Mouse (Mus musculus) limb, embryonic 11.5 days (tissue): ENCODE measurements around the gene Cc2d1a. TPM values are rescaled to one million over a fixed set of nuclear protein-coding genes. Genes with fewer than 3 reads are reported as not detected.

Experiments
- ATAC-seq: fragments of 200-750 bp; cut with Nextera tagmentation; 2 replicates; pipeline ENCODE4 v1.8.0; 2017; ENCODE audit warnings: low read depth; ENCODE audit not compliant: insufficient number of reproducible peaks, low FRiP score, low TSS enrichment
- DNase-seq: peaks from one replicate; pipeline ENCODE4 v3.0.0-alpha.2; 2015; ENCODE audit warnings: low spot score
- H3K27ac ChIP-seq: fragments of 300-500 bp; sonication (generic); replicated peaks from 2 replicates; pipeline ENCODE4 v1.5.1; 2014; ENCODE audit warnings: low read depth, mild to moderate bottlenecking, low read length
- H3K27me3 ChIP-seq: fragments of 300-500 bp; sonication (generic); 2 replicates; pipeline ENCODE4 v1.6.1; 2014; ENCODE audit warnings: mild to moderate bottlenecking, low read length, mixed read lengths; ENCODE audit not compliant: control insufficient read depth, insufficient read depth
- H3K36me3 ChIP-seq: fragments of 300-500 bp; sonication (generic); 2 replicates; pipeline ENCODE4 v1.6.1; 2014; ENCODE audit warnings: mild to moderate bottlenecking, low read length, moderate library complexity, mixed read lengths; ENCODE audit not compliant: control insufficient read depth, insufficient read depth
- H3K4me1 ChIP-seq: fragments of 300-500 bp; sonication (generic); 2 replicates; pipeline ENCODE4 v1.6.1; 2014; ENCODE audit warnings: low read length, mixed read lengths; ENCODE audit not compliant: control insufficient read depth, insufficient read depth
- H3K4me2 ChIP-seq: fragments of 300-500 bp; sonication (generic); 2 replicates; pipeline ENCODE4 v1.6.1; 2014; ENCODE audit warnings: low read depth, mild to moderate bottlenecking, moderate library complexity; ENCODE audit not compliant: severe bottlenecking
- H3K4me3 ChIP-seq: fragments of 300-500 bp; sonication (generic); 2 replicates; pipeline ENCODE4 v1.5.1; 2014; ENCODE audit warnings: low read depth, low read length
- H3K9ac ChIP-seq: fragments of 300-500 bp; sonication (generic); 2 replicates; pipeline ENCODE4 v1.6.1; 2014; ENCODE audit warnings: mild to moderate bottlenecking, low read length
- H3K9me3 ChIP-seq: fragments of 300-500 bp; sonication (generic); 2 replicates; pipeline ENCODE4 v1.6.1; 2016; ENCODE audit warnings: low read length; ENCODE audit not compliant: control insufficient read depth
- WGBS: fragments of 180-500 bp; shearing (Covaris S2); extraction: QIAGEN DNeasy Blood & Tissue Kit; methylation state at CpG from one replicate; pipeline ENCODE4 v1.1.7; 2014; 5-methylcytosine and 5-hydroxymethylcytosine counted together
- polyA plus RNA-seq: library from polyadenylated mRNA; unstranded; fragments of >200 nt; fragmentation: Nextera tagmentation; extraction: Ambion mirVana; gene quantifications from 2 replicates; pipeline ENCODE4 v1.2.1, GENCODE M21; 2014

The Cc2d1a gene
- polyA plus RNA-seq, 1 experiment from 2014 or later: 15.7 TPM

DNA sequence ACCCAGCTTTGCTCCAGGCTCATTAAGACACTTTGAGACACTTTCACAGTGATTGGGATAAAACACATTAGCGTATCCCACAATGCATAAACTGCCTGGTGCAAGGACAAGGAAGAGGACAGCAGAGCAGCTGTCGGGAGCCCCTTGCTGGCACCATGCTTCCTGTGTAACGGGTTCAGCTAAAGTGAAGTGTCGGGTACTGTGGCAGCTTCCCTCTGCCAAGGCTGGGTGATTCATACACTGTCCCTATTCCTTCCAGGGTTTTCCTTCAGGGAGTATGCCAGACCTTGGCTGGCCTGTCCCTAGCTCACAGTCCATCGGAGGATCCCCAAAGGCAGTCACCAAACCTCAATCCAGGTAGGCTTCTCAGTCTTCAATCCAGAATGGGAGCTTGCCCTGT is 22.4 kb upstream of the Cc2d1a start:
- DNase-seq: no peak
- ATAC-seq: no peak
- H3K27ac ChIP-seq: no peak overlapping the region
- peaks cover 10% of the 10 kb centered on the region for H3K36me3 ChIP-seq
- H3K4me2 ChIP-seq: no peak overlapping the region
- H3K9ac ChIP-seq: no peak overlapping the region
- no peaks in the 10 kb centered on the region for H3K27me3 ChIP-seq
- H3K4me1 ChIP-seq: no peaks in the 10 kb centered on the region
- WGBS: 94% methylated on average over 5 of the region's 5 CpGs
- no peak overlapping the region for H3K4me3 ChIP-seq
- no peaks in the 10 kb centered on the region for H3K9me3 ChIP-seq

DNA sequence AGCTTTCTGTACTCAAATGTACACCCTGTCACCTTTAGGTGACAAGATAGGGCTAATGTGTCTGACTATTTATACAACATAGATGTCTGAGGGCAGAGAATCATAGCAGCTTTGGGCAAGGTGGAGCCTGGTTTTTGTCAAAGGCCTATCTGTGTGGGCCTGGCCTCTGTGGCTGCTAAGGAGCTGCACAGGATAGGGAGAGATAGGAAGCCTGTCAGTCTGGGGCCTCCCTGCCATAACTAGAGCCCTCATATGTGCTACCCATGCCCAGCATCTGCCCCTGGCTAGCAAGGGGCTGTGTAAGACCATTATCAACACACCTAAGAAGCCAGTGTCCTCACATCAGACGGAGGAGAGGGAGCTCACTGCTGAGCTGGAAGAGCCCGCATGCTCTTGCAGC is 20.0 kb upstream of the Cc2d1a start:
- WGBS: 92% methylated on average over 2 of the region's 2 CpGs
- H3K9me3 ChIP-seq: no peaks in the 10 kb centered on the region
- H3K36me3 ChIP-seq: peaks cover 6% of the 10 kb centered on the region; the same call in 1 of the 2 replicates
- no peaks in the 10 kb centered on the region for H3K27me3 ChIP-seq
- no peaks in the 10 kb centered on the region for H3K4me1 ChIP-seq
- H3K9ac ChIP-seq: no peak overlapping the region
- H3K4me2 ChIP-seq: no peak overlapping the region
- H3K27ac ChIP-seq: no peak overlapping the region
- no peak for DNase-seq
- ATAC-seq: no peak
- no peak overlapping the region for H3K4me3 ChIP-seq

DNA sequence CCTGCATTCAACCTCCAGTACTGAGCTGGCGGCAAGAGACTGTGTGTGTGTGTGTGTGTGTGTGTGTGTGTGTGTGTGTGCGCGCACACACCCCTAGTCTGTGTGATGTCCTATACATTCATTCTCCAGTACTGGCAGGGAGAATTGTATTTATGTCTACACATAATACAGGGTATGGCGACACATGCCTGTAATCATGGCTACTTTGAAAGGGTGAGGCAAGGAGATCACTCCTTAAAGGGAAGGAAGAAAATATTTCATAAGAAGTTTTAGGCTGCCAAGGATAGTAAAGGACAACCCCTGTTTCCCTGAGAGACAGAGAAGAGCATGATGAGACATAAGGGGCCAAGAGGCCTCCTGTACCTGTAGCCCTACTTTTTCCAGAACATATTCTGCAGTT is 9.9 kb upstream of the Cc2d1a start:
- H3K9me3 ChIP-seq: no peaks in the 10 kb centered on the region
- H3K9ac ChIP-seq: no peak overlapping the region
- no peaks in the 10 kb centered on the region for H3K4me1 ChIP-seq
- DNase-seq (no peak), ATAC-seq (no peak)
- 89% methylated on average over 4 of the region's 4 CpGs for WGBS
- no peak overlapping the region for H3K27ac ChIP-seq
- H3K36me3 ChIP-seq: peaks cover 2% of the 10 kb centered on the region; the same call in 1 of the 2 replicates
- no peak overlapping the region for H3K4me2 ChIP-seq
- H3K4me3 ChIP-seq: no peak overlapping the region
- no peaks in the 10 kb centered on the region for H3K27me3 ChIP-seq

DNA sequence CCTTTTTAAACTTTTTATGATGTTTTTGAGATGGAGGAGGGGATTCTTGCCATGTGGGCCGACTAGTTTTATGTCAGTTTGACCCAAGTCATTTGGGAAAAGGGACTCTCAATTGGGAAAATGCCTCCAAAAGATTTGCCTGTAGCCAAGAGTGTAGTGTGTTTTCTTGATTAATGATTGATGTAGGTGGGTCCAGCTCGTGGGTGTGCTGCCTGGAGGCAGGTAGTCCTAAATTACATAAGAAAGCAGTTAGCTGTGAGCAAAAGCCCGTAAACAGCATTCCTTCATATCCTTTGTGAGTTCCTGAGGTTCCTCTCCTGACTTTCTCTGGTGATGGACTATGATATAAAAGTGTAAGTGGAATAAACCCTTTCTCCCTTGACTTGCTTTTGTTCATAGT is 1.4 kb upstream of the Cc2d1a start:
- Histone ChIP-seq H3K4me1 (peaks cover 7% of the 10 kb centered on the region; the same call in 1 of the 2 replicates), H3K9me3 (no peaks in the 10 kb centered on the region), H3K4me2 (no peak overlapping the region), H3K27me3 (no peaks in the 10 kb centered on the region), H3K9ac (no peak overlapping the region), H3K36me3 (peaks cover 2% of the 10 kb centered on the region; the same call in 1 of the 2 replicates), H3K4me3 (no peak overlapping the region), H3K27ac (no peak overlapping the region)
- 67% methylated on average over 3 of the region's 3 CpGs for WGBS
- no peak for DNase-seq
- ATAC-seq: no peak

DNA sequence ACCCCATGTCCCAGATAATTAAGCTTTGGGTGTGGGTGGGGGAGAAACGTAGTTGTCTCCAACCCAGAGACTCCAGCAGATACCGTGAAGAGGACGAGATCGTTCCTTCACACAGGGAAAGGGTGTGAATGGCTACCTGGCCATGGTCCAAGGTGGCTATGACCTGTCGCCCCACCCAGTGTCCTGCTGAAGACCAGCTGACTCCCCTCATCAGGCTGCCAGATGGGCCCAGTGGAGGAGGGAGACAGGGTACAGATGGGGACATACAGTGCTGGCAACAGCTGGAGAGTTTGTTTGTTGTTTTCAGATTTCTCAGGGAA is 755 bp upstream of the Cc2d1a start:
- DNase-seq (no peak), ATAC-seq (0 out of 2 replicates have a peak, but pooled peaks have one; percentile 1)
- Histone ChIP-seq H3K9me3 (no peaks in the 10 kb centered on the region), H3K36me3 (peaks cover 2% of the 10 kb centered on the region; the same call in 1 of the 2 replicates), H3K9ac (no peak overlapping the region), H3K4me3 (no peak overlapping the region), H3K27me3 (no peaks in the 10 kb centered on the region), H3K4me1 (peaks cover 7% of the 10 kb centered on the region; the same call in 1 of the 2 replicates), H3K27ac (no peak overlapping the region), H3K4me2 (peak overlapping the region; percentile 87; the same call in 1 of the 2 replicates)
- WGBS: 91% methylated on average over 5 of the region's 5 CpGs

DNA sequence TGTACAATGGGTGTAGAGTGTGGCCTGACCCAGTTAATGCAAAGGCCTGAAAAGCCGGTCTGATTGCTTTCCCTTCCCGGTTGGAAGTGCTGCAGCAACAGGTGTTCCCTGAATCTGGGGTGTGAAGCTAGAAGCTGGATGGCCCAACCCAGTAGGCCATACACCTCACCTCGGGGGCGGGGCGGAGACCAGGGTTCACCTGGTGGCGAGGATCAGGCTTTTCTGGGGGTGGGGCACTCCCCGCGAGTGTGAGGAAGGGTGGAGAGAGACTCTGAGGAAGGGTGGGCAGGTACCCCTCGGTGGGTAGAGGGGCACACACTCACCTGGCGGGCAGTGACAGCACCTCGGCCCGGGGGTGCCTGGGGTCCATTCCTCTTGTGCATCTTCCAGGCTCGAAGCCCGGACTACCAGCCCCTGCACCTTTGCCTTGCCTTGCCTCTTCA is 391 bp downstream of the Cc2d1a start:
- 2% methylated on average over 11 of the region's 14 CpGs for WGBS
- ATAC-seq: peak; percentile 64

DNA sequence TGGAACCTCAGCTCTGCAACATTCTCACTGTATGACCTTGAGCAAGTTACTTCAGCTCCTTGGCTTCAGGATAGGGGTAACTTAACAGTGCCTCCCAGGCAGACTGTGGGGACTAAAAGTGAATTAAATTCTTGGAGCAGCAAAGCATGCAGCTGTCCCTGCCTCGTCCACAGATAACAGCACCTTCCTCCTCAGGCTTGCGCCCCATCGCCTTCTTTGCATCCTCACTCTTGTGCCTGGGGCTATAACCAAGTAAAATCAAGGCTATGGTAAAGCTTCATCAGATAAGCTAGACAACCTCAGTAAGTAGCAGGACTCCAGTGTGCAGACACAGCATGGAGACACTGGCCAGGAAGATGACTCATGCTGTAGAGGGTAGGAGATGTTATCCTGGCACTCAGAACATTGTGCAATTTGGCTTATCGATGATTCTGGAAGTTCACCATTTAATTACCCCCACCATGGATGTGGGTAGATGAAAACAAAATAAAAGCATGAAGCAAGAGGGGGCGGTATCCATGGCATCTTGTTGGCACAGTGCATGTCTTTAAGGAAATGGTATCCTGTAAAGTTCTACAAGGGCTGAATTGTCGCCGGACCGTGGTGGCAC is 3.0 kb downstream of the Cc2d1a start:
- Histone ChIP-seq H3K9ac (no peak overlapping the region), H3K36me3 (peaks cover 17% of the 10 kb centered on the region; the same call in 1 of the 2 replicates), H3K9me3 (no peaks in the 10 kb centered on the region), H3K4me1 (peaks cover 7% of the 10 kb centered on the region; the same call in 1 of the 2 replicates), H3K4me2 (no peak overlapping the region), H3K27ac (no peak overlapping the region), H3K27me3 (no peaks in the 10 kb centered on the region), H3K4me3 (no peak overlapping the region)
- DNase-seq (no peak), ATAC-seq (no peak)
- 95% methylated on average over 8 of the region's 8 CpGs for WGBS

More for the DNA sequence above, 391 bp downstream of the Cc2d1a start:
- Histone ChIP-seq H3K36me3 (peaks cover 7% of the 10 kb centered on the region; the same call in 1 of the 2 replicates), H3K4me2 (peak overlapping the region; percentile 87), H3K4me3 (peak overlapping the region; percentile 75), H3K27me3 (no peaks in the 10 kb centered on the region), H3K27ac (no peak overlapping the region), H3K4me1 (peaks cover 7% of the 10 kb centered on the region; the same call in 1 of the 2 replicates), H3K9me3 (no peaks in the 10 kb centered on the region), H3K9ac (peak overlapping the region; percentile 78)
- no peak for DNase-seq

DNA sequence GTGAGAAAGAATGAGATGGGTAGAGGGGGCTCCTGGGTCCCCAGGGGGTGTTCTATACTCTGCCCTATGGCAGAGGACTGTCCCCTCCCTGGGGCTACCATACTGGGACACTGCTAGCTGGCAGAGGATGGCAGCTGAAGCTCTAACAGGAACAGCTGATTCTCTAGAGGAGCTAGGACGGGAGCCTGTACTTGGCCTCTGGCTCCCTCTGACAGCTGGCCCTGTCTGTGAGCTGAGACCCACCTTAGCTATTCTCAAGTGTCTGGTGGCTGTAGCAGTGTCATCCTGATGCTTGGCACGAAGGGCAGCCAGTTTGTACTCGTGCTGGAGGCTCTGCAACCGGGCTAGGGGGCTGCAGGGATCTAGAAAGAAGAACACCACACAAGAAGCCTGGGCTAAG is 6.9 kb downstream of the Cc2d1a start:
- no peak overlapping the region for H3K4me2 ChIP-seq
- no peak overlapping the region for H3K4me3 ChIP-seq
- no peak overlapping the region for H3K27ac ChIP-seq
- H3K4me1 ChIP-seq: no peaks in the 10 kb centered on the region
- peaks cover 39% of the 10 kb centered on the region for H3K36me3 ChIP-seq
- no peaks in the 10 kb centered on the region for H3K9me3 ChIP-seq
- DNase-seq (no peak), ATAC-seq (no peak)
- no peak overlapping the region for H3K9ac ChIP-seq
- H3K27me3 ChIP-seq: no peaks in the 10 kb centered on the region
- 87% methylated on average over 4 of the region's 4 CpGs for WGBS

DNA sequence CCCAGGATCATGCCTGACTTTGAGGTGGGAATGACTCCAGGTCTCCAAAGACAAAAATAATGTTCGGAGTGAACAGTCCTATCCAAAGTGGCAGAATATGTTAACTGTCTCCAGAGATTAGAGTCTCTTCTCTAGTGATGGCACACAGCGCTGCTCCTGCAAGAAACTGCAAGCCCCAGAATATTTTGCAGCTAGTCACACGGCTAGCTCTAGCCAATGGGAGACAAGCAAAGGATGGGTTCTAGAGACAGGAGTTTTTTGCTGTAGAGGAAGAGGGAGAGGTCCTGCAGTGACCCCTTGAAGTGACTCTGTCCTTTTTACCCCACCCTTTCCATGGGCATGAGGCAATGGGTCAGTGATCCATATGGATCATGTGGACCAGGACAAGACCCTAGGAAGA is 9.9 kb downstream of the Cc2d1a start:
- DNase-seq (no peak), ATAC-seq (no peak)
- WGBS: 92% methylated on average over 3 of the region's 3 CpGs
- Histone ChIP-seq H3K9ac (no peak overlapping the region), H3K4me1 (no peaks in the 10 kb centered on the region), H3K4me2 (no peak overlapping the region), H3K4me3 (no peak overlapping the region), H3K27ac (no peak overlapping the region), H3K9me3 (no peaks in the 10 kb centered on the region), H3K36me3 (peaks cover 42% of the 10 kb centered on the region), H3K27me3 (no peaks in the 10 kb centered on the region)
